Mouse (Mus musculus) G1E (cell line): ENCODE results near the gene Nhp2.

Experiments used
- CTCF ChIP-seq: IDR thresholded peaks from 2 replicates; pipeline ENCODE4 v1.5.1; 2012; ENCODE audit warnings: low read depth, low read length, inconsistent platforms, mixed read lengths
- GATA1 ChIP-seq: IDR thresholded peaks from 2 replicates; pipeline ENCODE4 v1.6.1; 2012; ENCODE audit warnings: borderline replicate concordance, low read length, inconsistent platforms, mixed read lengths
- POLR2AphosphoS5 ChIP-seq: IDR thresholded peaks from 2 replicates; pipeline ENCODE4 v1.6.1; 2012; ENCODE audit warnings: low read depth, low read length, inconsistent platforms; ENCODE audit not compliant: insufficient replicate concordance

DNA sequence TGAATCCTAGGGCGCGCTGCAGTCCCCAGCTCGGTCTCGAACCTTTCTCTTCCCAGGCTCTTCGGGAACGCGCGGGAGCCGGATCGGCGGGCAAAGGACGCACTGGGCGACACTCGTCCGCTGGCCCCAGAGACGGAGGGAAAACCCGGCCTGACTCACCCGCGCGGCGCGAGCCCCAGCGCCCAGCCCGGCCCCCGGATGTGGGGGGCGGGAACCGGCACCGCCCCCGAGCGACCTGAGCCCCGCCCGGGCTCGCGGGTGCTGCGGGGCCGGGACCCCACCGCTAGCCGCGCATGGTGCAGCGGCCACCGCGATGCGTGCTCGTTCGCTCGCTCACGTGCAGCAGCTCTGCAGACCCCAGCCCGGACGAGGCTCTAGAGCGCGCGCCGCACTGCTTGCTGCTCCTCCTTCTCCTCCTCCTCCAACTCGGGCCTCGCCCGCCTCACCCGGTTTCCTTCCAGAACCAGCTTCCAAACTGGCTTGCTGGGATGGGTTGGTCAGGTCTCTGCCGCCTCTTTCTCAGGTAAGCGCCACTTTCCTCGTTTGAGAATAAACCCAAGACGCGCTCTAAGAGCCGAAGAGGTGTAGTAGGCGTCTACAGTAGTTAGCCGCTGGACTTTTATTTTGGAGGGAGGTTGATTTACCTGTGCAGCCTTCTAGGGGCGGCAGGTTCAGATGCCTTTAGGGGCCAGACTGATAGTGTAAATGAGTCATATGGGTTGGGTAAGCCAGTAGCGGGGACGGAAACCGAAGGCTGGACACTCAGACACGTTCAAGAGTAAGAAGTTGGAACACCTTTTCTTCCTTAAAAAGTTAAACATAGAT is 31.4 kb downstream of the Nhp2 start, which contains the start of the genes N4bp3 and D930048N14Rik:
- TF ChIP-seq CTCF: no peak
- TF ChIP-seq POLR2AphosphoS5: no peak
- no peak for TF ChIP-seq GATA1
